Mouse (Mus musculus) stomach, embryonic 14.5 days (tissue): Measurements from ENCODE around the gene Vav1. TPM values are rescaled to one million over a fixed set of nuclear protein-coding genes. Genes with fewer than 3 reads are reported as not detected.

Source experiments
- ATAC-seq: fragments of 200-750 bp; cut with Nextera tagmentation; 2 replicates; pipeline ENCODE4 v1.8.0; 2017; ENCODE audit warnings: low read depth, moderate TSS enrichment; ENCODE audit not compliant: insufficient number of reproducible peaks, insufficient read depth, low FRiP score
- H3K27ac ChIP-seq: fragments of 300-500 bp; sonication (generic); 2 replicates; pipeline ENCODE4 v1.5.1; 2014; ENCODE audit warnings: mild to moderate bottlenecking, low read length, moderate library complexity, mixed read lengths
- H3K27me3 ChIP-seq: fragments of 300-500 bp; sonication (generic); 2 replicates; pipeline ENCODE4 v1.6.1; 2014; ENCODE audit warnings: low read length, control low read depth, mixed read lengths; ENCODE audit not compliant: control insufficient read depth, insufficient read depth
- H3K36me3 ChIP-seq: fragments of 300-500 bp; sonication (generic); 2 replicates; pipeline ENCODE4 v1.6.1; 2014; ENCODE audit warnings: mild to moderate bottlenecking, control low read depth, low read length, moderate library complexity, mixed read lengths; ENCODE audit not compliant: control insufficient read depth, insufficient read depth
- H3K4me1 ChIP-seq: fragments of 300-500 bp; sonication (generic); 2 replicates; pipeline ENCODE4 v1.6.1; 2014; ENCODE audit warnings: low read length, control low read depth, mixed read lengths; ENCODE audit not compliant: control insufficient read depth, insufficient read depth
- H3K4me2 ChIP-seq: fragments of 300-500 bp; sonication (generic); replicated peaks from 2 replicates; pipeline ENCODE4 v1.6.1; 2014; ENCODE audit warnings: low read depth, low read length, control low read depth
- H3K4me3 ChIP-seq: fragments of 300-500 bp; sonication (generic); 2 replicates; pipeline ENCODE4 v1.5.1; 2014; ENCODE audit warnings: low read depth, low read length, control low read depth
- H3K9ac ChIP-seq: fragments of 300-500 bp; sonication (generic); replicated peaks from 2 replicates; pipeline ENCODE4 v1.6.1; 2014; ENCODE audit warnings: low read depth, mild to moderate bottlenecking, control low read depth, low read length, moderate library complexity, mixed read lengths
- H3K9me3 ChIP-seq: fragments of 300-500 bp; sonication (generic); 2 replicates; pipeline ENCODE4 v1.6.1; 2016; ENCODE audit warnings: low read depth, low read length, control low read depth; ENCODE audit not compliant: control insufficient read depth
- WGBS: fragments of 180-500 bp; shearing (Covaris S2); extraction: QIAGEN DNeasy Blood & Tissue Kit; methylation state at CpG from one replicate; pipeline ENCODE4 v1.1.7; 2014; 5-methylcytosine and 5-hydroxymethylcytosine counted together
- polyA plus RNA-seq: library from polyadenylated mRNA; unstranded; fragments of >200 nt; fragmentation: Nextera tagmentation; extraction: Ambion mirVana; gene quantifications from 2 replicates; pipeline ENCODE4 v1.2.1, GENCODE M21; 2014

The Vav1 gene
- 1.8 and 2.7 TPM in 2 replicates for polyA plus RNA-seq

GRCm38 (mm10) chr17:57278943-57279590, at the start of gene Vav1:
Gene Vav1, plus strand, starts transcription at chr17:57279100.
- no peak within 1 kb of the TSS for H3K27ac ChIP-seq
- no peaks in the 10 kb centered on the region for H3K9me3 ChIP-seq
- no peak within 1 kb of the TSS for H3K9ac ChIP-seq
- H3K4me1 ChIP-seq, result no peaks in the 10 kb centered on the region
- no peak for ATAC-seq
- no peak within 1 kb of the TSS for H3K4me2 ChIP-seq
- H3K36me3 ChIP-seq, result no peaks in the 10 kb centered on the region
- 56% methylated on average over 26 of the region's 26 CpGs for WGBS
- H3K27me3 ChIP-seq, result no peaks in the 10 kb centered on the region
- no peak within 1 kb of the TSS; the same call in 1 of the 2 replicates for H3K4me3 ChIP-seq

DNA sequence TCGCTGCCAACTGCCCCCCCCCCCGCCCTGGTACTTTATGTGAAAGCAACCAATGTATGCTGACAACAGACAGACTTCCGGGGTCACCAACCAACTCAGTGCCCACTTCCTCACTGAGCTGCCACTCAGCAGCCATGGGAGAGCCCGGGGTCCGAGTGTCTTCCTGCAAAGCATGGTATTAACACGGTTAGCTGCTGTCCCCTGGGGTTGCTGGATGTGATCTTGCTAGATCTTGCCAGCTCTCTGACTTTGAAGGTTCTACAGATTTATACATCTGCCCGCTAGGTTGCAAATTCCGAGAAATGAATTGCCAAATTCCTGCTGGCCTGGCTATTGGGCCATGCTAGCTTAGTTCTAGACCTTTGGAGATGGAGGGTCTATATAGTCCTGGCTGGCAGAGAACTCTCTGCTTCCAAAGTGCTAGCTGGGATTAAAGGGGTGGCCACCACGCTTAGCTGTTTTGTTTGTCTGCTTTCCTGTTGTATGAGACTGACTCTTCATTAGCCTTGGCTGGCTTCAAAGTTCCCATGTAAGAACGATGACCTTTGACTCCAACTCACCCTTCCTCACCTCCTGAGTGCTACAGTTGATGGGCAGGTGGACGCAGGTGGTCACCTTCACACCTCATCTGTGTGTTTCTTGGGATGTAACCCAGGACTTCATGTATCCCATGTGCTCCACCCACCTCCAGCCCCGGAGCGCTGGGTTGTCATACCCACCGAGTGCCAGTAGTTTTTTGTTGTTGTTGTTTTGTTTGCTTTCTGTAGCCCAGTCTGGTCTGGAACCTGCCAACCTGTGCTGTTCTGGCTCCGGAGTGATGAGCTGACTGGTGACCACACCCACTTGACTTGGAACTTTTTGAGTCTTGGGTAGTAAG, 48.8 kb upstream of the Vav1 start:
- 82% methylated on average over 15 of the region's 15 CpGs for WGBS
- ATAC-seq, result no peak
- no peak overlapping the region for H3K9ac ChIP-seq

GRCm38 (mm10) chr17:57230728-57231125, 48.2 kb upstream of the Vav1 start:
- Histone ChIP-seq H3K4me2 (no peak overlapping the region), H3K36me3 (peaks cover 9% of the 10 kb centered on the region; the same call in 1 of the 2 replicates), H3K9me3 (no peaks in the 10 kb centered on the region), H3K4me3 (no peak overlapping the region), H3K27ac (no peak overlapping the region), H3K9ac (no peak overlapping the region), H3K27me3 (no peaks in the 10 kb centered on the region), H3K4me1 (no peaks in the 10 kb centered on the region)
- WGBS, result 42% methylated on average over 6 of the region's 6 CpGs
- ATAC-seq, result no peak

More for the DNA sequence above, 48.8 kb upstream of the Vav1 start:
- no peak overlapping the region for H3K27ac ChIP-seq
- H3K4me1 ChIP-seq, result no peaks in the 10 kb centered on the region
- H3K4me3 ChIP-seq, result no peak overlapping the region
- no peaks in the 10 kb centered on the region for H3K27me3 ChIP-seq
- H3K9me3 ChIP-seq, result no peaks in the 10 kb centered on the region
- peaks cover 6% of the 10 kb centered on the region; the same call in 1 of the 2 replicates for H3K36me3 ChIP-seq
- H3K4me2 ChIP-seq, result no peak overlapping the region

- Histone ChIP-seq H3K4me3 (no peak overlapping the region), H3K4me2 (no peak overlapping the region), H3K27me3 (no peaks in the 10 kb centered on the region), H3K27ac (no peak overlapping the region), H3K9ac (no peak overlapping the region), H3K36me3 (peaks cover 14% of the 10 kb centered on the region; the same call in 1 of the 2 replicates), H3K9me3 (no peaks in the 10 kb centered on the region), H3K4me1 (no peaks in the 10 kb centered on the region)
- no peak; the same call in 1 of the 2 replicates for ATAC-seq
Observed at GRCm38 (mm10) chr17:57231321-57231771, 47.6 kb upstream of the Vav1 start.

DNA sequence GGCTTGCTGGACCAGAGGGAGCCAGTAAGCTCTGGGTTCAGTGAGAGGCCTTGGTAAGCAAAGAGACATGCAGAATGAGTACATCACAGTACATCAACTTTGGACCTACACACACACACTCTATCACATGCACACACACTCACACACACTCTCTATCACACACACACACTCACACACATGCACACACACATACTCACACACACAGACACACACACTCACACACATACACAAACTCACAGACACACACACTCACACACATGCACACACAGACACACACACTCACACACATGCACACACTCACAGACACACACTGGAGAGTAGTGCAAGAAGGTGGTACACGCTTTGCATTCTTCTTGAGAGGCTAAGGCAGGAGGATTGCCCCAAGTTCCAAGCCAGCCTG, 46.7 kb upstream of the Vav1 start:
- H3K4me1 ChIP-seq, result no peaks in the 10 kb centered on the region
- no peak overlapping the region for H3K4me2 ChIP-seq
- H3K27me3 ChIP-seq, result no peaks in the 10 kb centered on the region
- no peak overlapping the region for H3K9ac ChIP-seq
- ATAC-seq, result no peak
- no peak overlapping the region for H3K4me3 ChIP-seq
- H3K27ac ChIP-seq, result no peak overlapping the region
- H3K9me3 ChIP-seq, result no peaks in the 10 kb centered on the region
- WGBS, result 79% methylated on average over 1 of the region's 1 CpGs
- H3K36me3 ChIP-seq, result peaks cover 19% of the 10 kb centered on the region

- H3K4me3 ChIP-seq, result no peak overlapping the region
- no peak overlapping the region for H3K9ac ChIP-seq
- no peaks in the 10 kb centered on the region for H3K27me3 ChIP-seq
- no peak overlapping the region for H3K27ac ChIP-seq
- H3K4me2 ChIP-seq, result no peak overlapping the region
- ATAC-seq, result no peak
- H3K4me1 ChIP-seq, result no peaks in the 10 kb centered on the region
- 29% methylated on average over 7 of the region's 7 CpGs for WGBS
- no peaks in the 10 kb centered on the region for H3K9me3 ChIP-seq
- peaks cover 26% of the 10 kb centered on the region for H3K36me3 ChIP-seq
Observed at GRCm38 (mm10) chr17:57233038-57233437, 45.9 kb upstream of the Vav1 start.

GRCm38 (mm10) chr17:57234254-57234928, 44.5 kb upstream of the Vav1 start:
- Histone ChIP-seq H3K9me3 (no peaks in the 10 kb centered on the region), H3K4me3 (no peak overlapping the region), H3K9ac (no peak overlapping the region), H3K27me3 (no peaks in the 10 kb centered on the region), H3K4me2 (no peak overlapping the region), H3K27ac (no peak overlapping the region), H3K4me1 (no peaks in the 10 kb centered on the region), H3K36me3 (peaks cover 26% of the 10 kb centered on the region)
- ATAC-seq, result no peak
- 78% methylated on average over 12 of the region's 12 CpGs for WGBS

GRCm38 (mm10) chr17:57235803-57236202, 43.1 kb upstream of the Vav1 start:
- H3K4me1 ChIP-seq, result no peaks in the 10 kb centered on the region
- H3K4me2 ChIP-seq, result no peak overlapping the region
- no peak overlapping the region for H3K9ac ChIP-seq
- no peak overlapping the region for H3K4me3 ChIP-seq
- H3K9me3 ChIP-seq, result no peaks in the 10 kb centered on the region
- WGBS, result 87% methylated on average over 5 of the region's 5 CpGs
- no peak overlapping the region for H3K27ac ChIP-seq
- no peak for ATAC-seq
- peaks cover 26% of the 10 kb centered on the region for H3K36me3 ChIP-seq
- no peaks in the 10 kb centered on the region for H3K27me3 ChIP-seq
